Mouse (Mus musculus) urinary bladder, postnatal 4 days (tissue): ENCODE measurements at regions not wholly inside any gene's neighbourhood (a gene's known extent, or its start where the extent isn't known, plus 50 kb on each side); places are given as distances from the start of the nearest gene placed in this dataset.
A peak's percentile ranks its signal among the peaks of the same experiment; 100 is the strongest.

Experiments
- DNase-seq, 2 experiments: peaks; one replicate each; pipeline ENCODE4 v3.0.0; 2021 to 2022; ENCODE audit warnings: low spot score in 2 of 2

DNA sequence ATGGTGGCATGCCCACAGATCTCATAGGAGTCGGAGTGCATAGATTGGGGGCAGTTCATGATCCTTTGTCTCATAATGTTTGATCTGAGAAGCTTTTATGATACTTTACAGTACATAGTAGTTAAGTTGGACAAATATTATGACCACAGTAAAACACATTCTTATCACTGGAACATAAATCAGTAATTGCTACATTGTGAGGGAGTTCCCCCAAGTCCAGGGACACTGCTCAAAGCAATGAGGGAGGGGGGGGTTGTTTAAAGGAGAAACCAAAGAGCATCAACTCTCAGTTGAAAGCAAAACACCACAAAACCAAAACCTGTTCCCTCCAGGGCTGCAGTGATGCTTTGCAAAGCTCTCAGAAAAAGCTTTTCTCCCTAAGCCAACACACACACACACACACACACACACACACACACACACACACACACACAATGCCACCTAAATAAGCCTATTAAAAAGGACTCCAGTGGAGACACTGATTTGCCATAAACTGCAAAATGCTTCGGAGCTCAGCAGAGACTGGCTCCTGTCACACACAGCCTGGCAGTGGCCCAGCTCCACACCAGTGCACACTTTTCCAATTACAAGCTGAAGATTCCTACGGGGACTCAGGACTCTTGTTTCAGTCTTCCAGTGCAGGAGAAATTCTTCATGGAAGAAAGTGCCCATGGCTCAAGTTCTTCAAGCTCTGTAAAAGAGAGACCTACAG is 167.1 kb upstream of the Hnrnpa3 start:
- no peak for DNase-seq

DNA sequence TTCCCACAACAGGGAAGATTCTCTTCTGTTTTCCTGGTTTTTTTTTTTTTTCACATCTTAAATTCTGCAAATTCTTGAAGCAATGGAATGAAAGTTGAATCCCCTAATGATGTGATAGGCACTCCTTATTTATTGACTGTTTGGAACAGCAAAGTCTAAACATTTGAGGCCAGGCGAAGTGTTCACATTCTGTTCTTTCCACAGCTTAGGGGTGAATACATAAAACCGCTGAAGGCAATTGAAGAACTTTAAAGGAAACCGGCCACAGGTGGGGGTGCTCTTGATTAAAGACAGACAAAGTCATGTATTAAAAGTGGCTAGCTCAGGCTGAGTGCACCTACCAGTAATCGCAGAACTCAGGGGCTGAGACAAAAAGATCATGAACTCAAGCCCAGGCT is 166.6 kb upstream of the Hnrnpa3 start:
- no peak for DNase-seq

DNA sequence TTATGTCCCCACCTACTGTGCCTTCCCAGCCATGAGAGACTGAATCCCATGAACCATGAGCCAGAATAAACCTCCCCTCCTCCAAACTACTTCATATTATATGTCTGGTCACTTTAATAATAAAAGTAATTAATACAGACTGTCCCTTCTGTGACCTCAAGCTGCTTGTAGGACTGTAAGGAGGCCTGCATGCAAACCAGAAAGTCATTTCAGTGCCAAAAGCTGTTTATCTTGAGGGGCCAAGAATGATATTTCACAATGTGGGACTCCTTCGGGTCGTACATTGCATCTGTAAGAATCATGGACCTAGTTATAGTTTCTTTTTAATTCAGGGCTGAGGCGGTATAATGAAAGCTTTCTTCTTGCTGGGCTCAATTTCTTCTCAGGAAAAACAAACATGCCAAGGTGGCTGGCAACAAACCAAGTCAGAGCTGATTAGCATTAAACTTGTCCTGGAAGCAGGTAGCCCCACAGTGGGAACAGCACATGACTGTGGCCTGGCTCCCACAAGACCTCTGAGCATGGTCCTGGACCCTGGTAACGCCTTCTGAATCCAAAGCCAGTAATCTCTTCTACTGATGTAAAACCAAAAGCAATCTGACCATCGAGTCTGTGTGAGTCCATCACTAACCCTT is 162.3 kb upstream of the Hnrnpa3 start:
- DNase-seq = no peak

DNA sequence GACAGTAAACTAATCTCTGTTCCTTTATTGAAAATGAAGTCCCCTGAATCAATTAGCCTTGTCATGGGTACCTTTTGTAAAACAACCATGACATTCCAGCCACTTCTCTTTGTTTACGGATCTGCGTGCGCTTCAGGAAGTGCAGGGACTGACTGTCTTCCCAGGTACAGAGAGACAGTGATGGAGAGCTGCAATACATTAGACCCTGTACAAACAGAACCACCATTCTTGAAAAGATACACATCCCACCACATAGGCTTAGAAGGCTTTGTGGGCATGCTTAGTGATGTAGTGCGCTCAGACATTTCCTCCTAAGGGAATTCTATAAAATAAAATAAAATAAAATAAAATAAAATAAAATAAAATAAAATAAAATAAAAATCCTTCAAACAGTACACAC is 148.8 kb upstream of the Hnrnpa3 start:
- DNase-seq = peak in 1 of 2 experiments; percentile 19

DNA sequence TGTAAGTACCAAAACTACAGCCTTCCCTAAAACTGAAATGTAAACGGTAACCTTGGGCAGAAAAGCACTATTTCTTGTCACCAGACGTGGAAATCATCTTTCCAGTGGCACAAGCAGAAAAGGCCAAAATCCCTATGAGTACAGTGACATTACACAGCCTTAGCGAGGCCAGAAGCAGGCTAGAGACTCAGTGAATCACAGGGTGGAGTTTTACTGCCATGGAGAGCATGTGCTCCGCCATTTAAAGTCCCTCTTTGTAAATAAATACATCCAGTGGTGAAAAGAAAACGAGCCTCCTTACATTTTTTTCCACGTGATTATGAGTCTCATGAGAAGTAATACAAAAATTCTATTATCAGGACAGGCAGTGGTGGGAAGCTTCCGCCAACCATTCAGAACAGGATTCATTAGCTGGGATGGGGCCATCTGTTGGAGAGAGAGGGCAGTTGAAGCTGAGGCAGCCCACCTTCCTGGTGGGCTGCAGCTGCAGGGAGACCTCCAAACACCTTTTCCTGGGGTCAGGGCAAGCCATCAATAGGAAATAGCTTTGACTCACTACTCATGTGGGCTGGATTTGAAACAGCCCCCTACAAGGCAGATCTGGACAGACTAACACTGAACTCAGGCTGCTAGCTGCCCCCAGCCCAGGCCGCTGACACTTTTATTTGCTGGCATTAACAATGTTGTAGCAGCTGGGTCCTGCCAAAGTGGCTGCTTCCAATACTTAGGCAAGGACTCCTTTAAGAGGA is 146.5 kb upstream of the Hnrnpa3 start:
- DNase-seq = no peak

DNA sequence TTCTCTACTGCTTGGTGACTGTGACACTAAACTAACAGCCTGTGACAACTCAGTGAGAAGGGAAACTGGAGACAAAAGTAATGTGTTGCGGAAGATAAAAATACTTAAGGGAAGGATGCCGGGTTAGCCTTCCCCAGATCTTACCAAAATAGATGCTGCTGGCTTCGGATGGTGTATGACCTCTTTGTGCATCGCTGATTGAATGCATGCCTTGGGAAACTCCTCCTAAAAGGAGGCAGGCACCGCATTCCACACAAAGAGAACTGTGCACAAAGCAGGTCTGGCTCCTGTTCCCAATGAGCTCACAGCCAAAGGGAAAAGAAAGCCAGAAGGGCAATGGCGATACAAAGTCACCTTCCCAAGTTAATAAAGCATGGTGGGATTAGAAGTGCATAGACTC is 144.9 kb upstream of the Hnrnpa3 start:
- DNase-seq = no peak

DNA sequence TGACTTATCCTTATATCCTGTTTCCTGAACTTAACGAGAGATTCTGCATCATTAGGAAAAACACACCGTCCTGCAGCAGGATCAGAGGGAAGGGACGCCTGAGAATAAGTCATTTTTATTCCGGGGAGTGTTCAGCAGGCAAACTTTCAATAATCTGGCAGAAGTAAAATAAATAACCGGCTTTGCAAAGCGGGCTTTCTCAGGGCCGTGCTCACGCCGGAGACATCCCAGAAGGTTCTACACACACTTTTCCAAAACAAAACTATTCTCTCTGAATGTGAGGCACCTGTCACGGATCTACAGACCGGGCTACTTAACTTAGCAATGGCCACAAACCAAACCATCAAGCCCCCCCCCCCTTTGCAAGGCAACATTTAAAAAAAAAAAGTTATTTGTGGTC is 142.8 kb upstream of the Hnrnpa3 start:
- DNase-seq = no peak

DNA sequence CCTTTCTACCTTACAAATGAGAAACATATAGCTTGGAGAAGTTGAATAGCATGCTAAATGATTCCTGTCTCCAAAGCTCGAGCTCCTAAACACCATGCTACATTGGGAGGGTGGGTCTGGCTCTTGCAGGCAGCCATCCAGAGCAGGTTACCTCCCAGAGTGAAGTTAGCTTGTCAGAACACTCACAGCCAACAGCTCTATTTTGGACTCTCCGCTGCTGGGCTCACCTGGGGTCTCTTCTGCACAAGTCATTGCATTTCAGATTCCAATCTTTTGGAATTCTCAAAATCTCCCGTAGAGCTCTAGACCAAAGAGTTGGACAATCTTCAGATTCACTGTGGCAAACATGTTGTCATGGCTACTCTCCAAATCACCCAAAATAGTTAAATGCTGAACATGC is 142.0 kb upstream of the Hnrnpa3 start:
- no peak for DNase-seq

DNA sequence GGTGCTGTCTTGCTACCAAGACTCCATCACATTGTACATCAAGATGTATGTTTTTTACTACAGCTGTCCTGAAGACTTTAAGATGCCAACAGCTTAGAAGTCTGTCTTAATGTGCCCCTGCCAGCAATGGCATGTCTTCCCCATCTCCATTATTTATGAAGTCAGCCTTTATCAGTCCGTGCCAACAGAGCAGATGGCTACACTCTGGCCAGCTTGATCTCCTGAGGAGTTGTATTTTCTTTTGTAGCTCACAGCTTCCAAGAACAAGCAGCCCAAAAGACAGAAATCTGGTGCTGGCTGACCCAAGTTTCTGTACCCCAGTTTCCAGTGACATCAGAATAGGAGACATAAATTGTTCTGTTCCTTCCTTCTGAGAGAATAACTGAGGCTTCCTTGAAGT is 140.5 kb upstream of the Hnrnpa3 start:
- DNase-seq = no peak

DNA sequence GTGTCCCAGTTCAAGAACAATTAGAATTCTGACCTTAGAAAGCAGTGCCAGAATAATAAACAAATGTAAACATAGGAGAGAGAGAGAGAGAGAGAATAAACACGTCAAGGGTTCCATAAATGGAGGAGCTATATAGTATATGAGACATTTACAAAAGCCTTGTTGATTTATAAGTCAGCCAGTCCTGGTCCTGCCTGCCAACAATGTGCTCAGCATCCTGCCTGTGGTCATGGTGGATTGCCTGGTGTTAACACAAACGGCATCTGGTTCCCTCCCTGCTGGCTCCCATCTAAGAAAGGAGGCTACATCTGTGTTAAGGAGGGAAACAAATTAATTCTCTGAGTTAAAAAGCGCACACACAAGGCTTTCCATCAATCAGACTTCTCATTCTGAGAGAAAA is 133.5 kb upstream of the Hnrnpa3 start:
- no peak for DNase-seq

DNA sequence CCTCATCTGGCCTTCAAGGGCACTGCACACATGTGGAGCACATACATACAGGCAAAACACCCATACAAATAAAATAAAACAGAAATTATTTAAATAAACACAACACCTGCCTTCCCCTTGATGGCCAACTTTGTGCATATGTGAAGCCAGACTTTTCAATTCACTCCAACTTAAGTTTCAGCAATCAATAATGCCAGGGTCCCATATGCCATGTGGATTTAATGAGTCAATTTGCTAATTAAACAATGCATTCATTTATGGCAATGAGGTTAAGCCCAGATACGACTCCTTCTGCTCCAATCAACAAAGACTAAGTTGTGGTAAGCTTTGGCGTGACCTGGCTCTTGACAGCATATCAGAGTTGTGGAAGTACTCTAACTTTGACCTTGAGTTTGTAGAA is 130.4 kb upstream of the Hnrnpa3 start:
- DNase-seq = no peak

DNA sequence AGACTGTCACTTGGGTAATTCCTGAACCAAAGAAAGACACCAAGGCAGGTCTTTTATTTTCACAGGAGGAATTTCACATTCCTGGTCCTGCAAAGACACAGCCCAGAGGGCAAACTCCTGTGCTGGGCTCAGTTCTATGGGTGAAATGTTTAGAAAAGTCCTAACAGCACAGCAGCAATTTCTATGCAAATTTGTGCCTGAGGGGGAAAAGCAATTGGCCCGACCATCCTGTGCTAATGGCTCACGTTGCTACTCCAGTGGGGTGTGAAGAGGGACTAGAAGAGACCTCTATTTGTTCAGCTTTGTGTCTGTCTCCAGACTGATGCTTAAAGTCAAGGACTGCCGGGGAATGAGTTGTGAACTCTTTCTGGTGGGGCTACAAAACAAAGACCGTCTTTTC is 120.9 kb upstream of the Hnrnpa3 start:
- DNase-seq = no peak

DNA sequence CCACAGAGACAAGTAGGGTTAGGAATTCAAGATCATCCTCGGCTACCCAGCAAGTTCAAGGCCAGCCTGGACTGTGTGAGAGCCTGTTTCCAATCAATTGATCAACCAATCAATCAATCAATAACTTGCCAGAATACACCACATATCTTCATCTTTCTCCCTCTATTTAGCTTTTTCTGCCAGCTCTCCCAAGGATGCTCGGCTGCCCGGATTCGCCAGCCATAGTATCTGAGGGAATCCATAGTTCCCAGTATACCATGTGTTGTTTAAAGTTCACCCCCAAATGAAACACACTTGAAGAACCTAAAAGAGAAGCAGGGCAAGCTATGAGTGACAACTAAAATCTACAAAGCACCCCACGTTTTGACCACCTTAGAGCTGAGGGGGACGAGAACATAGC is 119.3 kb upstream of the Hnrnpa3 start:
- no peak for DNase-seq

DNA sequence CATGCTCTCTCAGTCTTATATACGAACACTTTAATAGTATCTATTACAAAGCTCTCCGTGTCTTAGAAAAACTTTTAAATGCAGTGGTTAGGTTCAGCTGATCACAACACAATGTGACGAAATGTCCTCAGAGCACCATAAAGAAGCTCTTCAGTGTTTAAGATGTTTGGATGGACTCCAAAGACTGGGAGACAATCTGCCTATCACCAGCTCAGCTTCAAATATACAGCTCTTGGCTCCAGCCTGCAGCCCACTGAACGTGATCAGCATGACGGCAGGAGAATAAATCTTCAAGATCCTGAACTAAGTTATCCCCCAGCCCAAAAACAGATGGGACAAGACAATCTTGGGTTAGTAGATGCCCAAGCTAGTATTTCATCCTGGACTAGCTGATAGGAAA is 116.7 kb upstream of the Hnrnpa3 start:
- DNase-seq = no peak

DNA sequence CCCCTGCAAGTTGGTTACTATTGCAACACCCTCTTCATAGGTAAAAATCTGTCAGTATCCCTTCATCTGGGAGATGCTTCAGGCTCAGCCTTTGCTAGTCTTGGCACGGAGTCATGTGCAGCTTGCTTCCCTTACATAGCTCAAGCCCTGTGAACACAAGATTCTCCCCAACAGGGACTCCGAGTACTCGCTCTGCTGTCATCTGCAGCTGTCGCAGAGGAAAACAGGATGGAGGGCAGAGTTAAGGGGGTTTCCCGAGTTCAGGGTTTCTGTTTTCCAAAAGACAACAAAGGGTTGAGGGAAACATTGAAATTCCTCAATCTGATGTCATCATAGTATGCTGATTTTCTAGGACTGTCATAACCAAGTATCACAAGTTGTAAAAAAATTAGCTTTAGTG is 116.3 kb upstream of the Hnrnpa3 start:
- no peak for DNase-seq

DNA sequence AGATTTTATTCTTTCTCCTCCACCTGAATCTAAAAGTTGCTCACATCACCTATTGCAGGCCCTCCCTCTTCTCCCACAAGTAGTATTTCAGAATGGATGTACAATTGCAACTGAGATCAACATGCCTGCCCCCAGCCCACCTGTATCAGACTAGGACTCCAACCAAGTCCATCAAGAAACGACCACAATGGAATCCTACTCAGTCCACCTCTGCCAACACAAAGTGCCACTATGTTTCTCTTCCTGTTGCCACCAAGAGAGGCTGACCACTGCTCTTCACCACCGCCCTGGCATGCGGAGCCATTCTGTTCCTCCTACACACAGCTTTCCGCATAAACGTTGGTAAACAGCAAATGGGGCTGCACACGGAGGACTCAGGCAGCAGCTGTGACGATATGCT is 113.1 kb upstream of the Hnrnpa3 start:
- DNase-seq = no peak

DNA sequence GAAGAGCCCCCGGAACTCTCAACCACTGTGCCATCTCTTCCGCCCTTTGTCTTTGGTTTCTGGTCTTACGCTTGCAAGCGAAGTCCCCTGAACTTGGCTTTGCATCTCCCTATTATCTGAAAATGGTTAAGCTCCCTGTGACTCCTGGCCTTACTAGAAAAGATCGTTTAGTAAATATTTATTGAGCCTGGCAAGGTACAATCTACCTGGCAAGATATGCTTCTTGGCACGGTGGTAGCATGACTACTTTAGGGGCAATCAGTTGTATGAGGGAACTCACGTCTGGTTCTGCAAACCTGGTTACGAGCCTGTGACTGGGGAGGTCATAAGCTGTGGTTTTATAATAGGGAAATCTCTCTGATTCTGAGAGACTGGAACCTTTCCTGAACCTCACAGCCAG is 103.4 kb upstream of the Hnrnpa3 start:
- DNase-seq = no peak

DNA sequence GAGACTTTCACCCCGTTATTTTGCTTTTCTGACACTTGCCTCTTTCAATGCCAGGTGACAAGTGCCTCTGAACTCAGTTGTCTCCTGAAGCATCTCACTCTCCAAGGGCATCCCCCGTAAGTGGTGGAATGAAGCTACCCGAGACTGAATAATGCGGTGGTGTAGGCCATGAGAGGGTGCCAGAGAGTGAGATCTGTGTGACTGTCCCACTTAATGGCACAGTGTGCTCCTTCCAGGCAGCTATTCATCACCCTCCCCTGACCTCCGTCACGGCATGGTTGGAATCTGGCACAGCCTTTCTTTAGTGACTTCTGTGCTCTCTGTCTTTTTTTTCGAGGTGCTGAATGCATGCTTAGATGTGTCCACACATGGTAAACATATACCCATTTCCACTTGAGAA is 102.3 kb upstream of the Hnrnpa3 start:
- no peak for DNase-seq

DNA sequence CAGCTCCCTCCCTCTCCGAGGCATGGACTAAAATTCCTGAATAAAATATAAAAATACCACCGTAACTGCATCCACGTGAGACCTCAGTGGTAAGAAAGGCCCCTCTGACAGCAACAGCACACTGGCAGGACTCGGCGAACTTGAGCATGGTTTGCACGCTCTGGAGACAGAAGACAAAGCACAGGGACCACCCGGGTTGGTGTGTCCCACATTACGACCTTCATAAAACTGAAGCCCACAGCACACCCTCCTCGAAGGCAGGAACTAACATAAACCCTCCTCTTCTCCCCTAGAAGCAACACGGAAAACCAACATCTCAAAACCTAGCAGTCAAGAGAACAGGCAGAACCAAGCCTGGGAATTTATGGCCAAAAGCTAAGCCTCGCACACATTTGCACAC is 101.7 kb upstream of the Hnrnpa3 start:
- no peak for DNase-seq

DNA sequence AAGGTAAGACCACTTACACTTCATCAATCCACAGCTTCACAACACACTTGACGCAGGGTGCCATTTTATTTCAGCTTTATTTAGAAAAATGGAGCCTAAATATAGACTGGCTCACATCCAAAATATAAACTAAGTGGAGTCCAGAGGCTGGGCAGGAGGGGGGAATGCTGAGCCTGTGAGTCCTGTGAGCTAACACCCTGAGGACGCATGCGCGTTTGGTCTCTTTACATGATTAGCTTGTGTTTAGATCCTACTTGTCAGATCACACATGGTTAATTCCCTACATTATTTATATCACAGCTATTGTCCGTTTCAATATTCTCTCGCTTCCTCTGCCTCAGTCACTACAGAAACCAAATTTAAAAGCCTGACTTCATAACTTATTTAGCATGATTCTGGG is 99.1 kb upstream of the Hnrnpa3 start:
- no peak for DNase-seq

DNA sequence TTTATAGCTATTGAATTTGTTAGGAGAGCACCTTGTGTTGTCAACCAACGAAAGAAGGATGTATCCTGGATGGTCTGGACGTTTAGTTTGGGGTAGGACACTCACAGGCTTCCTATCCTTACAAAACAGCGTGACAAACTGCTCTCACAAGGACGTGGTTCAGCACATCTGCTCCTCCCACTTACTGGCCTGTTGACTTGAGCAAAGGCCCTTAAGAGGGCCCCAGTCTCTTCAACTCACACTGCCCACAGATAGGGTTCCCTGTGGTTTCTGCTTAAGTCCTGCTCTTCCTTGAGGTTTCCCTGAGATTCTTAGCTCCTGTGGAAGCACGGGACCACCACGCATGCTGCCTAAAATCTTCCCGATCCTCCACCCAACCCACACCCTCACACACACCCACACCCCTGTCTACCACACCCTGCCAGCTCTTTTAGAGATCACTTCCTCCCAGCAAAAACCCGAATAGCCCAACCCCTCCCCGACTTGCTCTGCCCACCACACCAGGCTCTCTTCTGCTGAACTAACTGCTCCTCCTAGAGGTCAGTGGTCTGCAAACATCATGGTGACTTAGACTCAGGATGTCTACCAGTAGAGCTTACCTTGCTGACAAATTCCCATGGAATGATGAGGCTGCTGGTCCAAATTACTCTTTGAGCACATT is 95.7 kb upstream of the Hnrnpa3 start:
- no peak for DNase-seq

DNA sequence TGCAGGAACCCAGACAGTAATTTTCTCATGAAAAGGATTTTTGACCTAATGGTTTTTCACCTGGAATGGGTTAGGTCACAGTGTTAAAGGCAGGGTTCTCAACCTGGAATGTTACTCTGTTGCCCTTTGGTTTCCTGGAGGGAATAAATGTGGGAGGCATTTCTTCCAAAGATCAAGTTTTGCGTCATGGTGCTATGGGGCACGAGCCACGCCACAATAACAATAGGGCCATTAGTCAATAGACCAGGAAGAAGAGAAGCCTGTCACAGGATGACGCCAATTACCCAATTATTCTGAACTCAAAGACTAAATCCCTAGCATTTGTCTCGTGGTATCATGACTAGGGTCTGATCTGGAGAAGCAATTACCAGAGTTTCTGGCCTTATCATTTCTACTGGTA is 94.3 kb upstream of the Hnrnpa3 start:
- DNase-seq = no peak

DNA sequence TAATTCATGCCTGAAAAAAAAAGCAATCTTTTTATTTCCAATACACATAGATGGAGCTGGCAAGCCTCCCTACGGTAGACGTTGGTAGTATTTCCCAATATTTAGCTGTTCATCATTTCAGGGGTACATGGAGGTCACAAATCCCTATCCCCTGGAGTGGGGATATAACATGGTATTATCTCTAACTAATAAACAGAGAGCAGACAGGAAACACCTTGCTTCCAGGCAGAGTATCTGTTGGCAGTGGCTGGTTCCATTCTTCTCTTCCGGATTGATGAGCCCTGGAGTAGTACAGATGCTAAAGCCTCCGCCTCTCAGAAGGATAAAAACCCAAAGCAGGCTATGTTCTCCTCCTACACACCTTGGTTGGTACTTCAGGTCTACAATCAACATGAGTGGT is 91.9 kb upstream of the Hnrnpa3 start:
- no peak for DNase-seq
